Mouse (Mus musculus): Measurements from ENCODE around the gene Ovol2. TPM values are rescaled to one million over a fixed set of nuclear protein-coding genes. Genes with fewer than 3 reads are reported as not detected.

Ovol2 gene
- polyA plus RNA-seq (2015; fragmentation: Nextera tagmentation; extraction: Ambion mirVana), result 1.2 TPM in 2 replicates

DNA sequence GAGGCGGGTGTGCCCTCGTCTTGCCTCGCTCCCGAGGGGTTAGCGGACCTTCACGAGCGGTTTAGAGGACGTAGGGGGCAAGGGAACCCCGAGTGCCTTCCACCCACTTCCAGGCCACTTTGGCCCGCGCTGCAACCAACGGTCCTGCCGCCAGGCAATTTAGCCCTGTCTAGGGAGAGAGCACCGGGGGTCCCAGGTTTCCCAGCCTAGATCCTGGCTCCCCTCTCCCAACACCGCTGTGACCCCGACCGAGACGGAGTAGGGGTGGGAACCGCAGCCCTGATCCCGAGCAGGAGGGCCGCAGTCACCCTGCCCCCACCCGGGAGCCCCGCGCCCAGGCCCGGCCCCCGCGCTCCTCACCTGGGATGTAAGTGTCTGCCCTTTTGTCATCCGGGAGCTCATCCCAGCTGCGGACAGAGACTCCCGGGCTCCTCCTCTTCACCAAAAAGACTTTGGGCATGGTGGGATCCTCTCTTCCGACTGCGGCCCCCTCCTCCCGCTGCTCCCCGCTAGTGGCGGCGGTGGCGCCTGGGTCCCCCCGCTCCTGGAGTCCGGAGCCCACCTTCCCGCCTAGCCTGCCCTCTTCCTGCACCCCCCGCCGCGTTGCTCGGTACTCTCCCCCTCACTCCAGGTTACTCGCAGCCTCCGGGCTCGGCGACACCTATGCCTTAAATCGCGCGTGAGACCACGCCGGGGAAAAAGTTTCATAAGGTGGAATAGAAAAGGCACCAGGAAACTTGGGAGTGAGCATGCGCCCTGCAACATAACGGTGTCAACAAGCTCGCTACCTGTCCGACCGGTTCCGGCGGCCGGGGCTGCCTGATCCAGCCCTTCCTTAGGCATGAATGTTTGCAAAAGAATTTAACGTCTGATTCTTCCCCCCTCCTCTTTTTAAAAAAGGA is at the start of gene Ovol2:
Gene Ovol2 (minus strand): TSS at position 746 of the 902 bp plus-strand sequence.
- peak within 1 kb of the TSS; percentile 61 for H3K4me3 ChIP-seq (ENCODE audit: low read length)
- peak within 1 kb of the TSS; percentile 95 for H3K4me2 ChIP-seq (ENCODE audit: low read depth, low read length)
- H3K9me3 ChIP-seq (ENCODE audit: control insufficient read depth, low read length), result no peaks in the 10 kb centered on the region
- WGBS, result 1% methylated on average over 62 of the region's 62 CpGs
- peak; percentile 65 for ATAC-seq
- H3K27ac ChIP-seq (ENCODE audit: low read length), result no peak within 1 kb of the TSS
- H3K9ac ChIP-seq (ENCODE audit: low read depth, low read length), result peak within 1 kb of the TSS; percentile 66
- H3K4me1 ChIP-seq (ENCODE audit: control insufficient read depth, insufficient read depth, low read length), result peaks cover 31% of the 10 kb centered on the region
- no peaks in the 10 kb centered on the region for H3K36me3 ChIP-seq (ENCODE audit: control insufficient read depth, insufficient read depth, low read length)
- H3K27me3 ChIP-seq (replicated peaks; ENCODE audit: control insufficient read depth, insufficient read depth, low read length), result peaks cover 22% of the 10 kb centered on the region

DNA sequence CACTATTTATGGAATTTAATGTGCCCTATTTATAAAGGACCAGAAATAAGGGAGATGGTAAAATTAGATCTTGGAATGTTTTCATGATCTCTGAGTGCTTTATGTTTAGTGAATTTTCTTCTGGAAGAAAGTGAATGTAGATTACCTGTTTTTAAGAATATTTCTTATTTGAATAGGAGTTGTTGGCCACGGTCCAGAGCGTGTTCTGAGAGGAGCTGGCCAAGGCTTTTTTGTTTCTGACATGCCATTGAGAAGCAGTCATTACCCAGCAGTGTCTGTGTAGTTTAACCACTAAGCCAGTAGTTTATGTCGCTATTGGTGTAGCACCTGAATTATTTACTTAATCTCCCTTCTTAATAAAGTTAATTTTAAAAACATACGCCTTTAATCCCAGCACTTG is 49.8 kb upstream of the Ovol2 start:
- no peak overlapping the region for H3K4me3 ChIP-seq (ENCODE audit: low read length)
- 86% methylated on average over 4 of the region's 4 CpGs for WGBS
- no peaks in the 10 kb centered on the region for H3K27me3 ChIP-seq (replicated peaks; ENCODE audit: control insufficient read depth, insufficient read depth, low read length)
- no peaks in the 10 kb centered on the region for H3K4me1 ChIP-seq (ENCODE audit: control insufficient read depth, insufficient read depth, low read length)
- no peak overlapping the region for H3K27ac ChIP-seq (ENCODE audit: low read length)
- H3K4me2 ChIP-seq (ENCODE audit: low read depth, low read length), result no peak overlapping the region
- no peak for ATAC-seq
- H3K9ac ChIP-seq (ENCODE audit: low read depth, low read length), result no peak overlapping the region
- peaks cover 8% of the 10 kb centered on the region; the same call in 1 of the 2 replicates for H3K36me3 ChIP-seq (ENCODE audit: control insufficient read depth, insufficient read depth, low read length)
- no peaks in the 10 kb centered on the region for H3K9me3 ChIP-seq (ENCODE audit: control insufficient read depth, low read length)

DNA sequence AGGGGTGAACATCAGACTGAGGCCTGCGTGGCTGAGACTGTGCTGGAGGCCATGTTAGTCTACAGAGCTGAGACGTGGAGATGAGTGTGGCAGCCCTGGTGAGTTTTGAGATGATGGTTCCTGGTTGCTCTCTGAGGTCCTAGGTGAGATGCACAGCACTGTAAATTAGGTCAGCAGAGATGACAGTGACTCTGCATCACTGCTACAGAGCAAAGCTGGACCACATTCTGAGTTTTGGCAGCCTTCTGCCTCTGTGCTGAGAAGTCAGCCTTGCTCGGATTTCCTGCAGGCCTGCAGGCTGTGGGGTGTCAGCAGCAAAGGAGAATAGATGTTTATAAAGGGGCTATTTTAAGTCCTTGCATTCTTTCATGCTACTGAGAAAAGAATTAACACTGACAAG is 49.3 kb upstream of the Ovol2 start:
- H3K4me1 ChIP-seq (ENCODE audit: control insufficient read depth, insufficient read depth, low read length), result no peaks in the 10 kb centered on the region
- no peak overlapping the region for H3K4me2 ChIP-seq (ENCODE audit: low read depth, low read length)
- H3K9ac ChIP-seq (ENCODE audit: low read depth, low read length), result no peak overlapping the region
- peaks cover 8% of the 10 kb centered on the region; the same call in 1 of the 2 replicates for H3K36me3 ChIP-seq (ENCODE audit: control insufficient read depth, insufficient read depth, low read length)
- ATAC-seq, result 0 out of 2 replicates have a peak, but pooled peaks have one; percentile 40
- H3K27me3 ChIP-seq (replicated peaks; ENCODE audit: control insufficient read depth, insufficient read depth, low read length), result no peaks in the 10 kb centered on the region
- no peak overlapping the region for H3K4me3 ChIP-seq (ENCODE audit: low read length)
- H3K9me3 ChIP-seq (ENCODE audit: control insufficient read depth, low read length), result no peaks in the 10 kb centered on the region
- peak overlapping the region; percentile 34; the same call in 1 of the 2 replicates for H3K27ac ChIP-seq (ENCODE audit: low read length)
- WGBS, result 80% methylated on average over 3 of the region's 3 CpGs

DNA sequence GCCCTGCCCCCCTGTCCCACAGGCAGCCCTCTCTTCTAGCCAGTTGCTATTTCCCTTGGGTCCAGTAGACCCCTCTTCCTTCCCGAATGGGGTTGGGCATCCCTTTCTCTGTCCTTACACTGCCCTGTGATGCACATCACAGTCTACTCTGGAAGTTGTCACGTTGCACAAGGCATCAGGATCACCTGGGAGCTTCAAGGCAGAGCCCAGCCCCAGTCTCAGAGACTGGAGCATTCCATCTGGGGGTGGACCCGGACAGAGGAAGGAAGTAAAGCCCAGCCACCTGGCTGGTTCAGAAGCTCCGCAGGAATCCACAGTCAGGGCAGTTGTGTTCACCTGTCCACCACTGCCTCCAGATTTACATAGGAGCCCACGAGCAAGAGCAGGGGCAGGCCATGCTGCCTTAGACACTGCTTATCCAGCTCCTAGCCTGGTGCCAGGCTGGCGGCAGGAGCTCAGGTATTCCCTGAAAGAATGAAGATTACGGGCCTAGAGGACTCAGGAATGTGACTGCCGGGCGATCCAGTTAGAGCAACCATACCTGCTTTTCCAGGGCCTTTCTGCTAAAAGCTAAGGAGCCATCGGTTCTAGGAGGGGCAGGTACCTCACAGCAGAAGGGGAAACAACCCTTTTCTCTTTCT is 43.2 kb upstream of the Ovol2 start:
- H3K36me3 ChIP-seq (ENCODE audit: control insufficient read depth, insufficient read depth, low read length), result peaks cover 18% of the 10 kb centered on the region
- peaks cover 7% of the 10 kb centered on the region; the same call in 1 of the 2 replicates for H3K4me1 ChIP-seq (ENCODE audit: control insufficient read depth, insufficient read depth, low read length)
- no peak for ATAC-seq
- H3K27me3 ChIP-seq (replicated peaks; ENCODE audit: control insufficient read depth, insufficient read depth, low read length), result no peaks in the 10 kb centered on the region
- no peak overlapping the region for H3K4me3 ChIP-seq (ENCODE audit: low read length)
- H3K9ac ChIP-seq (ENCODE audit: low read depth, low read length), result no peak overlapping the region
- no peaks in the 10 kb centered on the region for H3K9me3 ChIP-seq (ENCODE audit: control insufficient read depth, low read length)
- no peak overlapping the region for H3K27ac ChIP-seq (ENCODE audit: low read length)
- H3K4me2 ChIP-seq (ENCODE audit: low read depth, low read length), result no peak overlapping the region
- WGBS, result 74% methylated on average over 10 of the region's 10 CpGs

DNA sequence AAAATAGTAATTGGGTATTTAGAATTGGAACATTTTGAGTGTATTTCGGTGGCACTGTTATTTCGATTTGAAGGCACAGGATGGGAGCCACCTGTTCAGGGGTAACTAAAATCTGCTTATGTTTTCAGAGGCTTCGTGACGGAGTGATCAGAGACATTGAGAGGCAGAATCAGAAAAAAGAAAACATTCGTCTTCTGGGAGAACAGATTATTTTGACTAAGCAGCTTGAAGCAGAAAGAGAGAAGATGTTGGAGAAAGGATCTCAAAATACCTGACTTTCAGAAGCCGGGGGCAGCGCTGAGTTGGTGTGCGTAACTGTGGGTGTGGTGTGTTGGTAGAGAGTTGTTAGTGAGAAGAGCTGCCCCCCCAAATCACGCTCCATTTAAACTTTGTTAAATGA is 41.1 kb upstream of the Ovol2 start:
- no peaks in the 10 kb centered on the region for H3K9me3 ChIP-seq (ENCODE audit: control insufficient read depth, low read length)
- no peak overlapping the region for H3K9ac ChIP-seq (ENCODE audit: low read depth, low read length)
- H3K4me2 ChIP-seq (ENCODE audit: low read depth, low read length), result no peak overlapping the region
- no peak for ATAC-seq
- peaks cover 9% of the 10 kb centered on the region; the same call in 1 of the 2 replicates for H3K4me1 ChIP-seq (ENCODE audit: control insufficient read depth, insufficient read depth, low read length)
- no peak overlapping the region for H3K27ac ChIP-seq (ENCODE audit: low read length)
- no peaks in the 10 kb centered on the region for H3K27me3 ChIP-seq (replicated peaks; ENCODE audit: control insufficient read depth, insufficient read depth, low read length)
- 91% methylated on average over 9 of the region's 9 CpGs for WGBS
- peaks cover 15% of the 10 kb centered on the region for H3K36me3 ChIP-seq (ENCODE audit: control insufficient read depth, insufficient read depth, low read length)
- H3K4me3 ChIP-seq (ENCODE audit: low read length), result no peak overlapping the region

DNA sequence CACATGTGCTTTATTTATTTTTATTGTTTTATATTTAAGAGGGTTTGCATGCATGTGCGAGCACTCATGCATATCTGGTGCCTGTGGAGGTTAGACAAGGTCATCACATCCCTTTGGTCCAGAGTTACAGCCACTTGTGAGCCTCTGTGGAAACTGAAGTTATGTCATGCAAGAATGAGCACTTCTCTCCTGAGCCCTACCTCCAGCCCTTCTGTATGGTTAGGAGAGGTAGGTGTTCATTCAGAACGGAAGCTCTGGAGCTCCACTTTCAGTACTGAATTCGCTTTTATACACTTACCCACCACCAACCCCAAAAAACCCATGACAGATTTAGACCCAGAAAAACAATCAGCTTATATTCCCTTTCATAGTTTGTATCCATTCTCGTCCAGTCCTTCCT is 39.6 kb upstream of the Ovol2 start:
- Histone ChIP-seq H3K27me3 (replicated peaks; ENCODE audit: control insufficient read depth, insufficient read depth, low read length) (no peaks in the 10 kb centered on the region), H3K36me3 (ENCODE audit: control insufficient read depth, insufficient read depth, low read length) (peaks cover 15% of the 10 kb centered on the region), H3K9ac (ENCODE audit: low read depth, low read length) (no peak overlapping the region), H3K4me1 (ENCODE audit: control insufficient read depth, insufficient read depth, low read length) (peaks cover 9% of the 10 kb centered on the region; the same call in 1 of the 2 replicates), H3K4me3 (ENCODE audit: low read length) (no peak overlapping the region), H3K9me3 (ENCODE audit: control insufficient read depth, low read length) (no peaks in the 10 kb centered on the region), H3K4me2 (ENCODE audit: low read depth, low read length) (no peak overlapping the region), H3K27ac (ENCODE audit: low read length) (no peak overlapping the region)
- ATAC-seq, result no peak
- 96% methylated on average over 4 of the region's 4 CpGs for WGBS

DNA sequence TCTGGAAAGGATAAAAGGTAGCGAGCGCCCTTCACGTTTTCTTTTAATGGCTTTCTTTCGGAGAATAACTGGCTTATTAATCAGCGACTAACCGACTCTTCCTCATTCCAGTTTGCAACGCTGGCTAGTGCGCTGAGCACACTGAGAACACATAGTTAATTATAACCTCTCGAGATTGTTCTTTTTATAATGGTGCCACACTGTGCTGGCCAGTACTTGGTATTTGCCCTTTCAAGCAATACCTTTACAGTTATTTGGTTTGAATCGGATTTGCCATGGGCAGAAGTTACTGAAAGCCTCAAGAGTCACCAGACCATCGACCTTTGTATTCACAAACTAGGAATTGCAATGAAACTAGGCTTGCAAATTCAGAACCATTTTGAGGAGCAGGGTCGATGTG is 37.6 kb upstream of the Ovol2 start:
- Histone ChIP-seq H3K27me3 (replicated peaks; ENCODE audit: control insufficient read depth, insufficient read depth, low read length) (no peaks in the 10 kb centered on the region), H3K4me2 (ENCODE audit: low read depth, low read length) (peak overlapping the region; percentile 52), H3K9ac (ENCODE audit: low read depth, low read length) (peak overlapping the region; percentile 87), H3K4me1 (ENCODE audit: control insufficient read depth, insufficient read depth, low read length) (peaks cover 9% of the 10 kb centered on the region; the same call in 1 of the 2 replicates), H3K9me3 (ENCODE audit: control insufficient read depth, low read length) (no peaks in the 10 kb centered on the region), H3K4me3 (ENCODE audit: low read length) (peak overlapping the region; percentile 78), H3K36me3 (ENCODE audit: control insufficient read depth, insufficient read depth, low read length) (peaks cover 8% of the 10 kb centered on the region; the same call in 1 of the 2 replicates), H3K27ac (ENCODE audit: low read length) (peak overlapping the region; percentile 94)
- peak; percentile 52 for ATAC-seq
- 2% methylated on average over 12 of the region's 12 CpGs for whole genome bisulfite sequencing

DNA sequence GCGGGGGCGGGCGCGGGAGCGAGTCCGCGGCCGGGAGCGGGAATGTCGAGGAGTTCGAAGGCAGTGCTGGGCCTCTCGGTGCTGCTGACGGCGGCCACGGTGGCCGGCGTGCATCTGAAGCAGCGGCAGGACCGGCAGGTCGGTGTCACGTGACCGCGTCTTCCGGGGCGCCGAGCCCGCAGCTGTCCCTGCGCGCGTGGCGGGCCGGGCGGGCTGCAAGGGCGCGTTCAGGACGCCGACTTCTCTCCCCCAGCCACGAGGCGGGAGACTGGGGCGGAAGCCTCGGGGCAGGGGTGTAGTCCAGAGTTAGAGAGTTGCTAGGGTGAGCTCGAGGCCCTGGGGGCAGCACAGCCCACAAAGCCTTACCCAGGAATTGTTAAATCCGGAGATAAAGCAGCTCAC is 37.1 kb upstream of the Ovol2 start:
- Histone ChIP-seq H3K27ac (ENCODE audit: low read length) (peak overlapping the region; percentile 94), H3K9ac (ENCODE audit: low read depth, low read length) (peak overlapping the region; percentile 87), H3K4me2 (ENCODE audit: low read depth, low read length) (peak overlapping the region; percentile 52), H3K4me1 (ENCODE audit: control insufficient read depth, insufficient read depth, low read length) (peaks cover 9% of the 10 kb centered on the region; the same call in 1 of the 2 replicates), H3K4me3 (ENCODE audit: low read length) (peak overlapping the region; percentile 78), H3K36me3 (ENCODE audit: control insufficient read depth, insufficient read depth, low read length) (peaks cover 5% of the 10 kb centered on the region; the same call in 1 of the 2 replicates), H3K27me3 (replicated peaks; ENCODE audit: control insufficient read depth, insufficient read depth, low read length) (no peaks in the 10 kb centered on the region), H3K9me3 (ENCODE audit: control insufficient read depth, low read length) (no peaks in the 10 kb centered on the region)
- WGBS, result under 1% methylated on average over 43 of the region's 43 CpGs
- peak; percentile 92 for ATAC-seq

DNA sequence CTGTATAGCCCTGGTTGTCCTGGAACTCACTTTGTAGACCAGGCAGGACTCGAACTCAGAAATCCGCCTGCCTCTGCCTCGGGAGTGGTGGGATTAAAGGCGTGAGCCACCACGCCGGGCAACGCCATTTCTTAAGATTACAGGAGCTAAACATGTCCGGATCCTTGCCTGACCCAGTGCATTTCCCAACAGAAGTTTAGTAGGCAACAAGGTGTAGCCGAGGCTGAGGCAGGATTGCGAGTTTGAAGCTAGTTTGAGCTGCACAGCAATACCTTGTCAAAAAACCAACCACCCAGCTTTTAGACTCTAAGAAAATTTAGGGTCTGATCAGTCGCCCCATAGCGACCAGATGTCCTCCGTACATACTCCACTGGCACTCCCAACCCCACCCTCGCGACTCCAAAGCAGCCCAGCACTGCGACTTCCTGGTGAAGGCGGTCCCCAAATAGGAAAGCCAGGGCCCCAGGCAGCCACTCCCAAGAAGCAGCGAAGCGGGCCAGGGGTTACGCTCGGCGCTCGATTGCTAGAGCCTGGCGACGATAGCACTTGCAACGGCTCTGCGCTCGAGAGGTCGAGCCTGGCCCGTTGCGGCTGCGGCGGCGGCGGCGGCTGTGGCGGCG is 36.6 kb upstream of the Ovol2 start, which contains the start of the genes Kat14 and Pet117:
Gene Kat14 (plus strand): TSS at position 584 of the 620 bp plus-strand sequence.
Gene Pet117 (plus strand): TSS at position 597 of the 620 bp plus-strand sequence.
- peak within 1 kb of the TSS; percentile 94 for H3K27ac ChIP-seq (ENCODE audit: low read length)
- 5% methylated on average over 38 of the region's 38 CpGs for WGBS
- peak; percentile 98 for ATAC-seq

More for the DNA sequence above, 36.6 kb upstream of the Ovol2 start, which contains the start of the genes Kat14 and Pet117:
- Histone ChIP-seq H3K36me3 (ENCODE audit: control insufficient read depth, insufficient read depth, low read length) (peaks cover 1% of the 10 kb centered on the region; the same call in 1 of the 2 replicates), H3K9me3 (ENCODE audit: control insufficient read depth, low read length) (no peaks in the 10 kb centered on the region), H3K4me2 (ENCODE audit: low read depth, low read length) (peak within 1 kb of the TSS; percentile 62), H3K4me1 (ENCODE audit: control insufficient read depth, insufficient read depth, low read length) (peaks cover 9% of the 10 kb centered on the region; the same call in 1 of the 2 replicates), H3K4me3 (ENCODE audit: low read length) (peak within 1 kb of the TSS; percentile 78), H3K27me3 (replicated peaks; ENCODE audit: control insufficient read depth, insufficient read depth, low read length) (no peaks in the 10 kb centered on the region), H3K9ac (ENCODE audit: low read depth, low read length) (peak within 1 kb of the TSS; percentile 87)
